Mouse (Mus musculus): ENCODE measurements around the gene D1Pas1.

DNA sequence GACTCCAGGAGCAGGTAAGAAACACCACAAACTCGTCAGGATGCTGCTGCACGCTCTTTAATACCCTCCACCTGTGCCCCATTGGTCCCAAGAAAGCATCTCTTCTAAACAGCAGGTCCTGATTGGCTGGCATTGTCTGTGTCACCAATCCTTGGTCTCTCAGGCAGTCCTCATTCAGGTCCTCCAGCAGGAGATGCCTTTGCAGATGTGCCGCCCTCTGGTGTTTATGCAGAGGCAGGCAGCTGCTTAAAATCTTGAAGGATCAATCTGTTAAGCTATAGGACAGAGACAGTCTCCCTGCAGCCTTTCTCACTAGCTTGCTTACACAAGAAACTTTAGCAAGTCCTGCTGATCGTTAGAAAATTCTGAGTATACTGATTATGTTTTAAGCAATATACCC is 7.8 kb upstream of the D1Pas1 start:
- TF ChIP-seq POLR2A (IDR thresholded peaks at IDR 0.05; ENCODE audit: control insufficient read depth, low read depth, low read length) (no peak), CTCF (IDR thresholded peaks at IDR 0.05; ENCODE audit: control insufficient read depth, insufficient read depth, insufficient replicate concordance, low read depth, low read length) (no peak)

Data from testis, adult 2 months (tissue).